Mouse (Mus musculus) neural tube, embryonic 15.5 days (tissue): ENCODE measurements around the gene Des. TPM values are rescaled to one million over a fixed set of nuclear protein-coding genes. Genes with fewer than 3 reads are reported as not detected.

Experiments used
- ATAC-seq: fragments of 200-750 bp; cut with Nextera tagmentation; 2 replicates; pipeline ENCODE4 v1.8.0; 2017; ENCODE audit warnings: mild to moderate bottlenecking, moderate TSS enrichment, moderate library complexity; ENCODE audit not compliant: low FRiP score
- H3K27ac ChIP-seq: fragments of 300-500 bp; sonication (generic); replicated peaks from 2 replicates; pipeline ENCODE4 v1.5.1; 2015; ENCODE audit warnings: mild to moderate bottlenecking, inconsistent platforms
- H3K27me3 ChIP-seq: fragments of 300-500 bp; sonication (generic); replicated peaks from 2 replicates; pipeline ENCODE4 v1.6.1; 2015; ENCODE audit warnings: inconsistent platforms
- H3K36me3 ChIP-seq: fragments of 300-500 bp; sonication (generic); 2 replicates; pipeline ENCODE4 v1.6.1; 2015; ENCODE audit warnings: inconsistent platforms
- H3K4me1 ChIP-seq: fragments of 300-500 bp; sonication (generic); 2 replicates; pipeline ENCODE4 v1.6.1; 2015; ENCODE audit warnings: inconsistent platforms
- H3K4me2 ChIP-seq: fragments of 300-500 bp; sonication (generic); 2 replicates; pipeline ENCODE4 v1.6.1; 2015; ENCODE audit warnings: inconsistent platforms, mild to moderate bottlenecking, moderate library complexity
- H3K4me3 ChIP-seq: fragments of 300-500 bp; sonication (generic); replicated peaks from 2 replicates; pipeline ENCODE4 v1.5.1; 2015; ENCODE audit warnings: mild to moderate bottlenecking, inconsistent platforms
- H3K9ac ChIP-seq: fragments of 300-500 bp; sonication (generic); replicated peaks from 2 replicates; pipeline ENCODE4 v1.6.1; 2015; ENCODE audit warnings: mild to moderate bottlenecking, inconsistent platforms
- H3K9me3 ChIP-seq: fragments of 300-500 bp; sonication (generic); replicated peaks from 2 replicates; pipeline ENCODE4 v1.6.1; 2016; ENCODE audit warnings: inconsistent platforms
- WGBS: fragments of 180-500 bp; shearing (Covaris S2); methylation state at CpG from one replicate; pipeline ENCODE4 v1.1.7; 2015; ENCODE audit warnings: mixed read lengths; 5-methylcytosine and 5-hydroxymethylcytosine counted together
- polyA plus RNA-seq: library from polyadenylated mRNA; unstranded; fragments of >200 nt; fragmentation: Nextera tagmentation; extraction: Ambion mirVana; gene quantifications from 2 replicates; pipeline ENCODE4 v1.2.1, GENCODE M21; 2015

The Des gene
- polyA plus RNA-seq, 1 experiment from 2014 or later: 10.9 TPM

- WGBS: 68% methylated on average over 7 of the region's 7 CpGs
- ATAC-seq: no peak
- H3K4me3 ChIP-seq: no peak overlapping the region
- peaks cover 37% of the 10 kb centered on the region for H3K27me3 ChIP-seq
- H3K4me2 ChIP-seq: no peak overlapping the region
- peaks cover 14% of the 10 kb centered on the region for H3K4me1 ChIP-seq
- no peaks in the 10 kb centered on the region for H3K36me3 ChIP-seq
- no peak overlapping the region for H3K9ac ChIP-seq
- no peaks in the 10 kb centered on the region for H3K9me3 ChIP-seq
- H3K27ac ChIP-seq: no peak overlapping the region
Measured at GRCm38 (mm10) chr1:75357261-75357660, 2.9 kb upstream of the Des start.

GRCm38 (mm10) chr1:75358009-75358408 lies 2.1 kb upstream of the Des start:
- Histone ChIP-seq H3K4me3 (no peak overlapping the region), H3K9ac (no peak overlapping the region), H3K27ac (no peak overlapping the region), H3K4me2 (no peak overlapping the region), H3K36me3 (no peaks in the 10 kb centered on the region), H3K27me3 (peaks cover 40% of the 10 kb centered on the region), H3K4me1 (peaks cover 14% of the 10 kb centered on the region), H3K9me3 (no peaks in the 10 kb centered on the region)
- WGBS: 92% methylated on average over 4 of the region's 4 CpGs
- no peak for ATAC-seq

GRCm38 (mm10) chr1:75359346-75359745 lies 783 bp upstream of the Des start:
- Histone ChIP-seq H3K9ac (no peak overlapping the region), H3K9me3 (no peaks in the 10 kb centered on the region), H3K4me1 (peaks cover 18% of the 10 kb centered on the region), H3K4me2 (no peak overlapping the region), H3K4me3 (no peak overlapping the region), H3K27ac (no peak overlapping the region), H3K27me3 (peaks cover 40% of the 10 kb centered on the region), H3K36me3 (no peaks in the 10 kb centered on the region)
- 72% methylated on average over 13 of the region's 13 CpGs for WGBS
- no peak for ATAC-seq

- peaks cover 40% of the 10 kb centered on the region for H3K27me3 ChIP-seq
- H3K4me2 ChIP-seq: peak overlapping the region; percentile 52; the same call in 1 of the 2 replicates
- peaks cover 24% of the 10 kb centered on the region for H3K4me1 ChIP-seq
- H3K36me3 ChIP-seq: no peaks in the 10 kb centered on the region
- WGBS: 43% methylated on average over 4 of the region's 4 CpGs
- no peak for ATAC-seq
- no peak overlapping the region for H3K27ac ChIP-seq
- no peak overlapping the region for H3K9ac ChIP-seq
- H3K9me3 ChIP-seq: no peaks in the 10 kb centered on the region
- no peak overlapping the region for H3K4me3 ChIP-seq
Measured at GRCm38 (mm10) chr1:75361123-75361522, 994 bp downstream of the Des start.

GRCm38 (mm10) chr1:75361750-75362149 lies 1.6 kb downstream of the Des start:
- no peak overlapping the region for H3K4me3 ChIP-seq
- H3K36me3 ChIP-seq: no peaks in the 10 kb centered on the region
- no peak overlapping the region for H3K27ac ChIP-seq
- no peaks in the 10 kb centered on the region for H3K9me3 ChIP-seq
- WGBS: 40% methylated on average over 4 of the region's 4 CpGs
- H3K27me3 ChIP-seq: peaks cover 40% of the 10 kb centered on the region
- peaks cover 24% of the 10 kb centered on the region for H3K4me1 ChIP-seq
- H3K4me2 ChIP-seq: no peak overlapping the region
- ATAC-seq: no peak
- no peak overlapping the region for H3K9ac ChIP-seq

- Histone ChIP-seq H3K36me3 (no peaks in the 10 kb centered on the region), H3K27me3 (peaks cover 37% of the 10 kb centered on the region), H3K4me3 (no peak overlapping the region), H3K9ac (no peak overlapping the region), H3K9me3 (no peaks in the 10 kb centered on the region), H3K4me2 (no peak overlapping the region), H3K4me1 (peaks cover 19% of the 10 kb centered on the region), H3K27ac (no peak overlapping the region)
- peak; percentile 58; the same call in 1 of the 2 replicates for ATAC-seq
- 78% methylated on average over 3 of the region's 3 CpGs for WGBS
Measured at GRCm38 (mm10) chr1:75363868-75364267, 3.7 kb downstream of the Des start.

- Histone ChIP-seq H3K4me2 (no peak overlapping the region), H3K9me3 (no peaks in the 10 kb centered on the region), H3K4me1 (peaks cover 22% of the 10 kb centered on the region), H3K9ac (no peak overlapping the region), H3K27me3 (peaks cover 31% of the 10 kb centered on the region), H3K36me3 (no peaks in the 10 kb centered on the region), H3K4me3 (no peak overlapping the region), H3K27ac (0 out of 2 replicates have a peak overlapping the region, but pooled peaks have one; percentile 5)
- WGBS: 50% methylated on average over 14 of the region's 14 CpGs
- ATAC-seq: no peak
Measured at GRCm38 (mm10) chr1:75365510-75366137, 5.5 kb downstream of the Des start.

- no peaks in the 10 kb centered on the region for H3K9me3 ChIP-seq
- peaks cover 19% of the 10 kb centered on the region; the same call in 1 of the 2 replicates for H3K4me1 ChIP-seq
- no peaks in the 10 kb centered on the region for H3K36me3 ChIP-seq
- no peak overlapping the region for H3K4me3 ChIP-seq
- H3K4me2 ChIP-seq: no peak overlapping the region
- no peak for ATAC-seq
- H3K9ac ChIP-seq: no peak overlapping the region
- H3K27me3 ChIP-seq: peaks cover 15% of the 10 kb centered on the region
- no peak overlapping the region for H3K27ac ChIP-seq
- WGBS: 58% methylated on average over 25 of the region's 25 CpGs
Measured at GRCm38 (mm10) chr1:75369360-75369983, 9.3 kb downstream of the Des start.

GRCm38 (mm10) chr1:75369984-75370660 lies 10.0 kb downstream of the Des start:
- Histone ChIP-seq H3K4me2 (no peak overlapping the region), H3K4me1 (peaks cover 23% of the 10 kb centered on the region), H3K27ac (no peak overlapping the region), H3K27me3 (peaks cover 19% of the 10 kb centered on the region), H3K9ac (no peak overlapping the region), H3K36me3 (no peaks in the 10 kb centered on the region), H3K9me3 (no peaks in the 10 kb centered on the region), H3K4me3 (no peak overlapping the region)
- WGBS: 51% methylated on average over 13 of the region's 13 CpGs
- no peak for ATAC-seq

- Histone ChIP-seq H3K4me2 (no peak overlapping the region), H3K27me3 (peaks cover 29% of the 10 kb centered on the region), H3K4me1 (peaks cover 24% of the 10 kb centered on the region), H3K27ac (no peak overlapping the region), H3K36me3 (no peaks in the 10 kb centered on the region), H3K4me3 (no peak overlapping the region), H3K9ac (no peak overlapping the region), H3K9me3 (no peaks in the 10 kb centered on the region)
- no peak for ATAC-seq
- 52% methylated on average over 13 of the region's 13 CpGs for WGBS
Measured at GRCm38 (mm10) chr1:75371317-75372095, 11.4 kb downstream of the Des start.

GRCm38 (mm10) chr1:75372450-75372849 lies 12.3 kb downstream of the Des start:
- Histone ChIP-seq H3K4me2 (no peak overlapping the region), H3K4me1 (peaks cover 24% of the 10 kb centered on the region), H3K4me3 (no peak overlapping the region), H3K27me3 (peaks cover 36% of the 10 kb centered on the region), H3K36me3 (no peaks in the 10 kb centered on the region), H3K27ac (no peak overlapping the region), H3K9me3 (no peaks in the 10 kb centered on the region), H3K9ac (no peak overlapping the region)
- whole genome bisulfite sequencing: 58% methylated on average over 3 of the region's 3 CpGs
- ATAC-seq: no peak
